Mouse (Mus musculus) gastrocnemius, adult 2 months (tissue): ENCODE results near the gene Thap3. TPM values are rescaled to one million over a fixed set of nuclear protein-coding genes. Genes with fewer than 3 reads are reported as not detected.

Source experiments
- DNase-seq: peaks from one replicate; pipeline ENCODE4 v3.0.0; 2022
- H3K27ac ChIP-seq: fragments of 200-600 bp; 2 replicates; pipeline ENCODE4 v1.8.1; 2022; ENCODE audit warnings: mild to moderate bottlenecking
- H3K4me3 ChIP-seq: fragments of 200-600 bp; 2 replicates; pipeline ENCODE4 v1.8.1; 2022; ENCODE audit warnings: mild to moderate bottlenecking, moderate library complexity
- CTCF ChIP-seq: fragments of 200-600 bp; IDR thresholded peaks from 2 replicates; pipeline ENCODE4 v1.8.1; 2022; ENCODE audit warnings: antibody characterized with exemption, mild to moderate bottlenecking, moderate library complexity
- intact Hi-C: fragments of 180-260 bp; cut with DNase I; formaldehyde crosslinking; loops from one replicate; pipeline ENCODE4 v1.15.1; 2025
- total RNA-seq, 2 experiments: library from RNA; stranded (reverse); gene quantifications; 2 replicates each; pipeline ENCODE4 v1.2.3; 2021

Gene Thap3
- total RNA-seq, 2 experiments from 2014 or later = 31.1 to 32.5 TPM

- intact Hi-C loops = no loop called here
- DNase-seq = no peak
- TF ChIP-seq CTCF = no peak
- Histone ChIP-seq H3K4me3 (no peak overlapping the region), H3K27ac (no peak overlapping the region)
These were observed 31.2 kb upstream of the Thap3 start for GRCm38 (mm10) chr4:152020024-152020423.

GRCm38 (mm10) chr4:152019073-152019472, 30.3 kb upstream of the Thap3 start:
- DNase-seq = no peak
- no peak overlapping the region for H3K4me3 ChIP-seq
- no peak for TF ChIP-seq CTCF
- H3K27ac ChIP-seq = no peak overlapping the region
- intact Hi-C loops = no loop called here

- H3K4me3 ChIP-seq = peak overlapping the region; percentile 90
- no peak for TF ChIP-seq CTCF
- DNase-seq = peak; percentile 75
- peak overlapping the region; percentile 98 for H3K27ac ChIP-seq
- intact Hi-C loops = no loop called here
These were observed 24.4 kb upstream of the Thap3 start for GRCm38 (mm10) chr4:152013036-152013813.

- H3K4me3 ChIP-seq = peak overlapping the region; percentile 90
- DNase-seq = no peak
- intact Hi-C loops = no loop called here
- peak overlapping the region; percentile 98 for H3K27ac ChIP-seq
- TF ChIP-seq CTCF = no peak
These were observed 23.3 kb upstream of the Thap3 start for GRCm38 (mm10) chr4:152012109-152012508.

GRCm38 (mm10) chr4:152011171-152011760, 22.5 kb upstream of the Thap3 start:
- peak overlapping the region; percentile 90 for H3K4me3 ChIP-seq
- no peak for TF ChIP-seq CTCF
- peak overlapping the region; percentile 98 for H3K27ac ChIP-seq
- no peak for DNase-seq
- intact Hi-C loops = no loop called here

GRCm38 (mm10) chr4:152010707-152011134, 21.9 kb upstream of the Thap3 start:
- TF ChIP-seq CTCF = no peak

GRCm38 (mm10) chr4:152010091-152010706, 21.4 kb upstream of the Thap3 start:
- no peak for TF ChIP-seq CTCF
- peak overlapping the region; percentile 98 for H3K27ac ChIP-seq
- peak; percentile 70 for DNase-seq
- intact Hi-C loops = loop anchor here (1.0 kb wide), 1 partner anchor 27 kb away; no protein-coding TSS in a partner anchor
- H3K4me3 ChIP-seq = peak overlapping the region; percentile 90

More at GRCm38 (mm10) chr4:152010707-152011134, 21.9 kb upstream of the Thap3 start:
- intact Hi-C loops = loop anchor here (1.0 kb wide), 1 partner anchor 27 kb away; no protein-coding TSS in a partner anchor
- Histone ChIP-seq H3K4me3 (peak overlapping the region; percentile 90), H3K27ac (peak overlapping the region; percentile 98)
- peak; percentile 68 for DNase-seq

GRCm38 (mm10) chr4:152009076-152010051, 20.6 kb upstream of the Thap3 start:
- peak overlapping the region; percentile 90 for H3K4me3 ChIP-seq
- peak; percentile 91 for DNase-seq
- TF ChIP-seq CTCF = no peak
- peak overlapping the region; percentile 98 for H3K27ac ChIP-seq
- intact Hi-C loops = loop anchor here (1.0 kb wide), 1 partner anchor 26 kb away; no protein-coding TSS in a partner anchor

GRCm38 (mm10) chr4:152008622-152009075, 19.9 kb upstream of the Thap3 start, which contains the start of gene Klhl21:
Gene Klhl21, plus strand, starts transcription at chr4:152008803.
- no peak for TF ChIP-seq CTCF
- H3K4me3 ChIP-seq = peak within 1 kb of the TSS; percentile 90
- peak within 1 kb of the TSS; percentile 98 for H3K27ac ChIP-seq
- intact Hi-C loops = loop anchor here (1.0 kb wide), 1 partner anchor 12 kb away; the partner anchor contains the start of gene Phf13
- peak; percentile 98 for DNase-seq

GRCm38 (mm10) chr4:152008148-152008500, 19.3 kb upstream of the Thap3 start:
- intact Hi-C loops = loop anchor here (1.0 kb wide), 1 partner anchor 12 kb away; the partner anchor contains the start of gene Phf13
- Histone ChIP-seq H3K27ac (peak overlapping the region; percentile 98), H3K4me3 (peak overlapping the region; percentile 90)
- no peak for TF ChIP-seq CTCF
- DNase-seq = peak; percentile 47

- peak; percentile 49 for DNase-seq
- TF ChIP-seq CTCF = no peak
- Histone ChIP-seq H3K4me3 (peak overlapping the region; percentile 90), H3K27ac (peak overlapping the region; percentile 98)
- intact Hi-C loops = loop anchor here (1.0 kb wide), 1 partner anchor 11 kb away; the partner anchor contains the start of gene Phf13
These were observed 18.8 kb upstream of the Thap3 start for GRCm38 (mm10) chr4:152007481-152008147.
